Mouse (Mus musculus) limb, embryonic 10.5 days (tissue): ENCODE data around the gene Nadk2. TPM values are rescaled to one million over a fixed set of nuclear protein-coding genes. Genes with fewer than 3 reads are reported as not detected.

ENCODE experiments used
- polyA plus RNA-seq: library from polyadenylated mRNA; unstranded; fragments of >200 nt; fragmentation: Nextera tagmentation; extraction: Ambion mirVana; gene quantifications from 2 replicates; pipeline ENCODE4 v1.2.1, GENCODE M21; 2016

Nadk2 gene
- polyA plus RNA-seq, 1 experiment from 2014 or later: 30.8 TPM

Other genes with a start within 250 kb of the Nadk2 start
- gene Ranbp3l, start 103.3 kb upstream of the Nadk2 start, polyA plus RNA-seq: not detected in 2 replicates
- gene Lmbrd2, start 69.3 kb downstream of the Nadk2 start, polyA plus RNA-seq: 1.3 and 2.0 TPM in 2 replicates
- gene Skp2, start 84.2 kb downstream of the Nadk2 start, polyA plus RNA-seq: 128 and 138 TPM in 2 replicates
- gene Ugt3a1, start 205.6 kb downstream of the Nadk2 start, polyA plus RNA-seq: not detected in 2 replicates